Mouse (Mus musculus): ENCODE results near the gene Ubtf. TPM values are rescaled to one million over a fixed set of nuclear protein-coding genes. Genes with fewer than 3 reads are reported as not detected.

The Ubtf gene
- total RNA-seq, 2 experiments from 2014 or later = 22.4 to 82.8 TPM

GRCm38 (mm10) chr11:102347683-102348082, 28.1 kb upstream of the Ubtf start:
- ATAC-seq (ENCODE audit: poor library complexity, severe bottlenecking) = no peak

DNA sequence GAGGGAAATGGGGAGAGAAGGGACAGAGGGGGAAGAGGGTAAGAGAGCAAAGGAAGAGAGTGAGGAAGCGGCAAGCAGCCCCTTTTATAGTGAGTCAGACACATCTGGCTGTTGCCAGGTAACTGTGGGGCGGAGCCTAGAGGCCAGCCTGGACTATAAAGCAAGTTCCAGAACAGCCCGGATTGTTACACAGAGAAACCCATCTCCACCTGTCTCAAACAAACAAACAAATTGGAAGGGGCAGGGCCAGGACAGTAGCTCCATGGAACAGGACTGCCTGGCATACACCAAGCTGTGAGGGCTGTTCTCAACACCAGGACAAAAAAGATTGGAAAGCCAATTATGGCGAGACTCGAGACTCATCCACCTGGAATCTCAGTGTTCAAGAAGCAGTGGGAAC, 27.4 kb upstream of the Ubtf start:
- no peak for ATAC-seq (ENCODE audit: poor library complexity, severe bottlenecking)

DNA sequence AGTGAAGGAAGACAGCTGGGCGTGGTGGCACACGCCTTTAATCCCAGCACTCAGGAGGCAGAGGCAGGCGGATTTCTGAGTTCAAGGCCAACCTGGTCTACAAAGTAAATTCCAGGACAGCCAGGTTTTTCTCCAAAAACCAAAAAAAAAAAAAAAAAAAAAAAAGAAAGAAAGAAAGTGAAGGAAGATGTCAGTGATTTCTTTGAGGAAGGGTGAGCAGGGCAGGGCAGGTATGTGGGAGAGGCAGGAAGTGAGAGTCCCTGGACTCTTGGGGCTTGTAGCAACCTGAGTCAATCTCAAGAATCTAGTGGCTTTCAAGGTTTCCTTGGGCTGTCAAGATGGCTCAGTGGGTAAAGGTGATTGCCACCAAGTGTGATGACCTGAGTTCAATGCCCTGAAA, 24.9 kb upstream of the Ubtf start:
- ATAC-seq (ENCODE audit: poor library complexity, severe bottlenecking) = no peak

DNA sequence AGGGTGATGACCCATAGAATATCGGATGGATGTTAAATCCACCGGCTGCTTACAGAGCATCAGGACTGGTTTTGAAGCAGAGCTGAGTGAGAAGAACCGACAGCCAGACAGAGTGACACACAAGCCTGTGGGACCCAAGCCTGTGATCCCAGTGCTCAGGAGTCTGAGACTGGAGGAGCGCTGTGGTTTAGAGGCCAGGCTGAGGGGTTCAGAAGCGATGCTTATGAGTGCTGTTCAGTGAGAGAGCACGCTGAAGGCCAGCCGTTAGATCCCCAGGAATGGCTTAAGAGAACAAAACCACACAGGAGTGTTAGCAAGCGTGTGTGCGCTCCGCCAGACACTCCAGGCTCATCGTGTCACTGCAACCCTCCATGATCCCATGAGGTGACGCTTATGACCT, 23.2 kb upstream of the Ubtf start:
- no peak for ATAC-seq (ENCODE audit: poor library complexity, severe bottlenecking)

DNA sequence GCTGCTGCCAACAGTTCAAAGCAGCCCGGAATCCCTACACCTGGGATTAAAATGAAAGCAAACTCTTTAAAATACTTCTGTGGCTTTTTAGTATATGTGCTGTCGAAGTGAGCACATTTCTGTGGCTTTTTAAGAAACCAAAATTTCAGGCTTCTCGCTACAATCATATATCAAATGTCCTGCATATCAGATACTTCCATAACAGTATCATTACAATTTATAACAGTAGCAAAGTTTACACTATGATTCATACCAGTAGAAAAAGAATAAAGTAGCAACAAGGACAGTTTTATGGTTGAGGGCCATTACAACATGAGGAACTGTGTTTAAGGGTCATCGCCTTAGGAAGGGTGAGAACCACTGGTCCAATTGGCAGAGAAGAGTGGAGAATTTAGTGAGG, 21.6 kb upstream of the Ubtf start:
- ATAC-seq (ENCODE audit: poor library complexity, severe bottlenecking) = no peak

GRCm38 (mm10) chr11:102339624-102340023, 20.1 kb upstream of the Ubtf start:
- ATAC-seq (ENCODE audit: poor library complexity, severe bottlenecking) = no peak

- ATAC-seq (ENCODE audit: poor library complexity, severe bottlenecking) = no peak
These were observed 19.7 kb upstream of the Ubtf start for GRCm38 (mm10) chr11:102339195-102339594.

DNA sequence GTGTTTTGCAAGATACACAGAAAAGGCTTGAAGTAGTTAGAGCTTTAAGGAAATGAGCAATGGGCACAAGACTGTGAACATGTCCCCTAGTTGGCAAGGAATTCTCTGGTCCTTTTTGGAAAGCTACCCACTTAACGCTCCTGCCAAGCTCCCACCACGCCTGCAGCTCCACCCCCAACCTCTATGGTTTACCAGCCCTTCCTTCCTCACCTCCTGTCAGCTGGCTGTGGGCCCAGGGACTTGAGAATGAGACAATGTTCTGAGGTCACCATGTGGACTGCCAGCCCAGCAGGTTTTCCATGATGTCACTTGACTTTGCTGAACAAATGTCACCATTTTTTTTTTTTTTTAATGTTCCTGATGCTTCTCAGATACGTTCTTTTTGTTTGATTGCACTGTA, 19.0 kb upstream of the Ubtf start:
- no peak for ATAC-seq (ENCODE audit: poor library complexity, severe bottlenecking)

DNA sequence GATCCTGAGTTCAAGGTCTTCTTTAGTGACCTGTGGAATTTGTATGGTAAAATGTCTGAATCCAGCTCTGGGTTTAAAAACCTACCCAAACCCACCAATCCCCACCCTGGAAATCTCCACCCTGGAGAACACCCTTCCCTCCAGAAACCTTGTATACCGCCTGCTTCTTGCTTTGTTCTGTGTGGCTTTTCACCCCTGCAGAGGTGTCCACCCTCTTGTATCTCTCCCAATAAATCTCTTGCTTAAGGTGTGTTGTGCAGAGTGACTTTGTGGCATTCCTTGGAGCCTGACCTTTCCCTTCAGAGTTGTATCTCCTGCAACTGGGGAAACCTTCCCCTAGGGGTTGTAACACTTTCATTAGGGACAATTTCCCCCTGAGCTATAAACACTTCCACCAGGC, 18.4 kb upstream of the Ubtf start:
- ATAC-seq (ENCODE audit: poor library complexity, severe bottlenecking) = no peak

DNA sequence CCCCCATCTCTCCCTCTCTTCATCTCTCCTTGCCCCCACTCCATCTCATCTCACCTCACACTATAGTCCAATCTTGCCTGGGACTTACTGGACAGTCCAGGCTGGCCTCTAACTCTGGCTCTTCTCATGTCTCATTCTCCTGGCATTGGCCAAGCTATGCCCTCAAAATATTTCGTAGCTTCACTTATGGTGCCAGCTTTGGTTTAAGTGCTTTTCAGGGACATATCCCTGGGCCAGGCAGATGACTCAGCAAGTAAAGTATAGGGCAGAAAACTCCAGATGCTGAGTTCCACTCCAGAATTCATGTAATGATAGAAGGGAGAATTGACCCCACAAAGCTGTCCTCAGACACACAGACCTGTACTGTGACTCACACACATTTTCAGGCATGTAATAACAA, 16.6 kb upstream of the Ubtf start:
- ATAC-seq (ENCODE audit: poor library complexity, severe bottlenecking) = no peak

- no peak for ATAC-seq (ENCODE audit: poor library complexity, severe bottlenecking)
These were observed 15.6 kb upstream of the Ubtf start for GRCm38 (mm10) chr11:102334973-102335700.

GRCm38 (mm10) chr11:102334010-102334409, 14.5 kb upstream of the Ubtf start:
- no peak for ATAC-seq (ENCODE audit: poor library complexity, severe bottlenecking)

DNA sequence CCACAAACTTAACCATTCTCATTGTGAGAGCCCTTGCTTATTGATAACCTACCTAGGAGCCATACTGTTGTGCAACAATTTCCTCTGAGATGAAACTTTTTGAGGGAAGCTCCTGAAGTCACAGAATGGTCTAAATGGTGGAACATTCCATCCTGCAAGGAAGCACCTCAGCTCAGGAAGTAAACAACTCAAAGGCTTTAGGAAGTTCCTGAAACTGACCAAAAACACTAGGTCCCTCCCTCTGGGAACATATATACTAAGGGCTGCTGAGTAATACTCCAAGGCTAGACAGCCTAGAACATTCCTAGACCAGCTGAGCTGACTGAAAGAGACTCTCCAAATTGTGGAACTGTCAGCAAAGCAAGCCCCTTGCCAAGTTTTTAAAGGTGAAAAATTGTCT, 13.5 kb upstream of the Ubtf start:
- ATAC-seq (ENCODE audit: poor library complexity, severe bottlenecking) = no peak

DNA sequence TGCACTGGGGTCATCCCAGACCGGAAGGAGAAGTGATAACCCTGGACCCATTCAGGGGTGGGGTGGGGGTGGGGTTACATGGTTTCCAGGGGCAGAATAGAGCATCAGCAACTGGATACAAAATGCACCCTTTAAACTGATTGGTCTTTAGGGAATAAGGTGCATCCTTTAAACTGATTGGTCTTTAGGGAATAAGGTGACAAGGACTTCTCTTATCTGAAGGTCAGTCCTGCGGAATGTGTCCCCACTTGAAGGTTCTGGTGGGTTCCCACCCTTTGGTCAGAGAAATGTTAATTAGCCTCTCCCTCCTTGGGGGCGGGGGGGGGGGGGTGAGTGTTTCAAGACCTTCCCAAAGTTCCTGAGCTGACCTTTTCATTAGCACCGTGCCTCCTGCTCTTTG, 12.3 kb upstream of the Ubtf start:
- ATAC-seq (ENCODE audit: poor library complexity, severe bottlenecking) = no peak

- no peak for ATAC-seq (ENCODE audit: poor library complexity, severe bottlenecking)
These were observed 10.5 kb upstream of the Ubtf start for GRCm38 (mm10) chr11:102330039-102330438.

DNA sequence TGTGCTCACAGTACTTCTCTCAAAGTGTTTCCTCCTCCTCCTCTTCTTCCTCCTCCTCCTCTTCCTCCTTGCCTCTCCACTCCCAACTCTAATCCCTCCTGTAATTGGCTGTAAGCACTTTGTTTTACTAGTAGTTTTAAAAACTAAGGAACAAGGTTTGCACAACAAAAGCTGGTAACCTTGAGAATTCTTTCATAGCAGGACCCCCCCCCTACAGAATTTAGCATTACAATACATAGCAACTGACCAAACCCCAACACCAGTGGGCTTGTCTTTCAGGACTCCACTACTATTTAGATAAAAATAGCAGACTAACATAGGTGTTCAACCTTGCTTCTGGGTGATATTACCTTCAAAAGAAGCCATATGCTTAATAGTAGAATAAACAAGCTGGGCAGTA, 10.0 kb upstream of the Ubtf start:
- no peak for ATAC-seq (ENCODE audit: poor library complexity, severe bottlenecking)

DNA sequence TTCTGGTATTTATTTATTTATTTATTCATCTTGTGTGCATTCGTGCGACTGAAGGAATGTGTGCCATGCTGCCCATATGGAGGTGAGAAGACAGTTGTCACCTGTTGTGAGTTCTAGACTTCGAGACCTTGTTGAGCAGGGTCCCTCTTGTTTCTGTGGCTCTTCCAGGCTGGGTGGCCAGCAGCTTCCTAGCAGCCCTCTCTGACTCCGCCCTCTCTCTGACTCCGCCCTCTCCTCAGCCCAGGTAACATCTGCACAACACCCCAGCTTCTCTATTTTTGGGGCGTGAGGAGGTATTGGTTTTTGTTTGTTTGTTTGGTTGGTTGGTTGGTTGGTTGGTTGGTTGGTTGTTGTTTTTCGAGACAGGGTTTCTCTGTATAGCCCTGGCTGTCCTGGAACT, 8.3 kb upstream of the Ubtf start:
- ATAC-seq (ENCODE audit: poor library complexity, severe bottlenecking) = no peak

- no peak for ATAC-seq (ENCODE audit: poor library complexity, severe bottlenecking)
These were observed 7.7 kb upstream of the Ubtf start for GRCm38 (mm10) chr11:102327250-102327649.

- no peak for ATAC-seq (ENCODE audit: poor library complexity, severe bottlenecking)
These were observed 4.0 kb upstream of the Ubtf start for GRCm38 (mm10) chr11:102323516-102323915.

GRCm38 (mm10) chr11:102321931-102322330, 2.4 kb upstream of the Ubtf start:
- ATAC-seq (ENCODE audit: poor library complexity, severe bottlenecking) = no peak

DNA sequence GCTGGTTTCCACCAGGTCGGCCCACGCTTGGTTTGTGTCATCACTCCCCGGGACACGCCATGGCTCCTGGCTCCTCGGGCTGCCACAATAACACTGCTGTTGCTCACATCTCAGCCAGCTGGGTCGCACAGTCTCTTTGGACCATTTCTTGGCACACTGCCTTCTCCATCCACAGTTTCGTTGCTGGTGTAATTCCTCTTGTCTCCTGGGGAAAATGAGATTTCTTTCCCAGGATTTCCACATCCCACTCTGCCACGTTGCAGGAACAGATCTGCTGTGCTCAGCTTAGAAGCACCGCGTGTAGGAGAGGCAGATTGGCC, 1.1 kb upstream of the Ubtf start:
- no peak for ATAC-seq (ENCODE audit: poor library complexity, severe bottlenecking)

GRCm38 (mm10) chr11:102319941-102320685, 571 bp upstream of the Ubtf start:
- peak; percentile 20 for ATAC-seq (ENCODE audit: poor library complexity, severe bottlenecking)

Measured in megakaryocyte, adult 5-6 weeks (primary cell).